Mouse (Mus musculus) monocyte, adult 2 months (primary cell): ENCODE results near the gene Exoc3l.
"Not testable (repeated sequence)": the region's sequence is repeated elsewhere in the genome, so short reads cannot be mapped to it uniquely, and the experiment has no call there.

Source experiments
- DNase-seq, 2 experiments: peaks; one replicate each; pipeline ENCODE4 v3.0.0; 2022; ENCODE audit warnings: low spot score in 2 of 2, low read depth in 1 of 2

Exoc3l gene

GRCm38 (mm10) chr8:105292471-105292870, 3.4 kb downstream of the Exoc3l start:
- DNase-seq: no peak

DNA sequence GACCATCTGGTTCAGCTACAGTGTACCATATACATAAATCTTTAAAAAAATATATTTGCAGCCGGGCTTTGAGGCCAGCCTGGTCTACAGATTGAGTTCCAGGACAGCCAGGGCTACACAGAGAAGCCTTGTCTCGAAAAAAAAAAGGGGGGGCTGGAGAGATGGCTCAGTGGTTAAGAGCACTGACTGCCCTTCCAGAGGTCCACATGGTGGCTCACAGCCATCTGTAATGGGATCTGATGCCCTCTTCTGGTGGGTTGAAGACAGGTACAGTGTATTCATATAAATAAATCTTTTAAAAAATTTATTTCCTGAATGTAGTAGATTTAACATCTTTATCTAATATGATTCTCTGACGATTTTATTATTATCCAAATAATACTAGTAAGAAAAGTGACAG, 4.1 kb downstream of the Exoc3l start:
- DNase-seq: not testable (repeated sequence)

DNA sequence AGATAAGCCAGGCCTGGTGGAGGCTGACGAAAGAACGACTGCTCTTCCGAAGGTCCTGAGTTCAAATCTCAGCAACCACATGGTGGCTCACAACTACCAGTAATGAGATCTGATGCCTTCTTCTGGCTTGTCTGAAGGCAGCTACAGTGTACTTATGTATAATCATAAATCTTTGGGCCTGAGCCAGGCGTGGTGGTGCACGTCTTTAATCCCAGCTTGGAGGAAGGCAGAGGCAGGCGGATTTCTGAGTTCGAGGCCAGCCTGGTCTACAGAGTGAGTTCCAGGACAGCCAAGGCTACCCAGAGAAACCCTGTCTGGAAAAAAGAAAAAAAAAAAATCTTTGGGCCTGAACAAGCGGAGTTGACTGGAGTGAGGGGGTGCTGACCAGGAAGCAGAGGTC, 4.5 kb downstream of the Exoc3l start:
- not testable (repeated sequence) for DNase-seq

GRCm38 (mm10) chr8:105290554-105291314, 5.2 kb downstream of the Exoc3l start:
- DNase-seq: peak; percentile 63 to 80

DNA sequence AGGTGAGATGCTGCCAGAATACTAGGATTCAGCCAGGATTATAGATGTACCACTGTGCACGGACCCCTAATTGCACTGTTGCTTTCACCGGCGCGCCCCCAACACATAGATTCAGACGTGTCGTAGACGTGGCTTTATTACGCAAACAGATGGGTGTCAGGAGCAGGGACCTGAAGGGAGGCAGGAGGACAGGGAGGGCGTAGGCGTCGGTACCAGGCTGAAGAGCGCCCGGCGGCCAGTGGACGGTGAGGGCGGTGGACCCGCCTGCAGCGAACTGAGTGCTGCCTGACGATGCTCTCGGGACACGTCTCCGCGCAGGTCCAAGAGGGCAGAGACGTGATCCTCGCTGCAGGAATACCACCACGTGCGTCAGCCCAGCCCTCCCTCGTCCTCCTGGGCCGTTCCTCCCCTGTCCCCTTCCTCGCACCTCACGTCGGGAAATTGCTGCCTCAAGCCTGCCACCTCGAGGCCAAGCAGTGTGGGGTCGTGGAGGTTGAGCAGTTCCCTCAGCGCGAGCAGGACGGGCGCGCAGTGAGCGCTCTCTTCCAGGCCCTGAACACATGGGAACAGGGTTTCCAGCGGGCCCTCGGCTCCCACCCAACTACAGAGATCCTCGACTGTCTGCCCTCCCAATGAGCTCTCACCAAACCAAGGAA, 6.0 kb downstream of the Exoc3l start, which contains the start of gene 4931428F04Rik:
Gene 4931428F04Rik (minus strand): TSS at position 60 of the 656 bp plus-strand sequence.
- no peak for DNase-seq

- DNase-seq: peak; percentile 87 to 92
Observed at GRCm38 (mm10) chr8:105288958-105289732, 6.8 kb downstream of the Exoc3l start.

- no peak for DNase-seq
Observed at GRCm38 (mm10) chr8:105288231-105288630, 7.7 kb downstream of the Exoc3l start.

- no peak for DNase-seq
Observed at GRCm38 (mm10) chr8:105286907-105287306, 9.0 kb downstream of the Exoc3l start.

DNA sequence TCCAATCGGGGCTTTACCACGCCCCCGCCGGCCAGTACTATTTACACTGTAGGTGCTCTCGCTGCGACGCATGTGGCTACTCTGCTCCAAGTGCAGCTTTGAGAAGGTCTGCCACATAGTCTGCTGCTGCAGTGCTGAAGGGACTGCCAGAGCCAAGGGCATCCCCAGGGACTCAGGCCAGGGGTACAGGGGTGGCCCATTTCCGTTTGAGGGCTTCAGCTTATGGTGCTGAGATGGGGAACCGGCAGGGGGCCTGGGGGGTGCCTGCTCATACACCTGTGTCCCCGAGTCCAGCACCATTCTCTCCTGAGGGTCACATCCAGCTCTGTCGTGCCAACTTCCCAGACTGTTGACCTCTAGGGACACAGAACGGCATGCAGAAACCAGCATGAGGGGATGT, 10.4 kb downstream of the Exoc3l start:
- no peak for DNase-seq

GRCm38 (mm10) chr8:105283074-105283473, 12.8 kb downstream of the Exoc3l start:
- no peak for DNase-seq

DNA sequence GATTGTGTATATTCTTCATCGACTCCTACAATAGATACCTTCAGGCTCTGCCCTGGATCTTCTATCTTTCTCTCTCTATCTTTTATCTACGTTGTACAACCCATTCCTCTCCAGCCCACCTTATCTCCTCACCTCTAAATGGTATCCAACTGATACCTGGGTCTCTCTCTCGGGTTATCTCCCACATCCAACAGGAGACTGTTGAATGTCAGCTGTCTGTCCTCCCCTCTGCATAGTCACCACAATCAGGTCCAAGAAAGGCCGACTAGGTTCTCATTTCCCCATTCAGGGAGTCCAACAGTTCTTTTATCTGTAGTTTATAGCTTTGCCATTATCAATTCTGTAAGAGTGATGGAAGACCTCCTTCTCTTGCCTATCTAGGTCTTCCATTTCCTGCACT, 13.7 kb downstream of the Exoc3l start:
- no peak for DNase-seq

DNA sequence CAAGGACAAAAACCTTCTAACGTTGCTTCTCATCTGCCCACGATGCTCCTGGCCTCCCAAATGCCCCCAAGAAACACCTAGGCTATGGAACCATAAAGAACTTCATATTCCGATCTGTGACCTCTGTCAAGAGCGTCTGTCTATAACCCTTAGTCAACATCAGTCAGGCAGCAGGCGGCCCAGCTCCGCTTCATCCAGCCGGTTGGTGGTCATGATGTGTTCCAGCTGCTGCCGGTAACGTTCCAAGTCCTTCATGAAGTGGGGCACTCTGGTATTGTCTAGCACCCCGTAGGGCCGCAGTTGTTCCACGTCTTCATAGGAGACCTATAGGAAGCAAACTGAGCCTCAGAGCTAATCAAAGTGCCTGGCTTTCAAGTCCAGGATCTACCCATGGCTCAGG, 14.1 kb downstream of the Exoc3l start:
- no peak for DNase-seq

- no peak for DNase-seq
Observed at GRCm38 (mm10) chr8:105280567-105280966, 15.3 kb downstream of the Exoc3l start.

DNA sequence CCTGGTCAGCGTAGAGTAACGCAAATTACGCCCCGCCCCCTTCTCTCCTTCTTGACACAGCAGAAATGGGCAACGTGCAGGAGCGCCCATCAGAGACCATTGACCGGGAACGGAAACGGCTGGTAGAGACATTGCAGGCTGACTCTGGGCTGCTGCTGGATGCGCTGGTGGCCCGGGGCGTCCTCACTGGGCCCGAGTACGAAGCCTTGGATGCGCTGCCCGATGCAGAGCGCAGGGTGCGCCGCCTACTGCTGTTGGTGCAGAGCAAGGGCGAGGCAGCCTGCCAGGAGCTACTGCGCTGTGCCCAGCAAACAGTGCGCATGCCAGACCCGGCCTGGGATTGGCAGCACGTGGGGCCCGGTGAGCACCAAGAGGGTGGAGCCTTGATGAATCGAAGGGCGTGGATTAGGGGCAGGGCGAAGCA, 17.0 kb downstream of the Exoc3l start:
- no peak for DNase-seq

GRCm38 (mm10) chr8:105276292-105277120, 19.4 kb downstream of the Exoc3l start:
- DNase-seq: no peak

DNA sequence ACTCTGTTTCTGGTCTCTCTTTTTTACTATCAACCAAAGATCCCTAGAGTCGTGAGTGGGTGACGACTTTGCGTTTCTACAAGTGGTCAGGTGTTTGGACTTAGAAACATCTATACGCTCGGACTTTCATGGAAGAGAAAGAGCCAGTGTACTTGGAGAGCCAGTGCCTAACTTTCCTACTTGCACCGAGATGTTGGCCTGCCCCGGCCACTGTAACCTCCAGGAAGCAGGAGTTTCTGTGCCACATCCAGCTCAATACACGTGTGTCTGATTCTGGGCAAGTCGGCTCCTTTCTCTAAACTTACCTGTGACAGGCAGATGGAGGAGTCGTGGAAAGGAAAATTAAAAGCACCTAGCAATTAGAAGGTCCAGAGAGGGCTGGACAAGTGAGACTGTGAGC, 20.1 kb downstream of the Exoc3l start, which contains the start of gene Nol3:
Gene Nol3 (plus strand): TSS at position 301 of the 400 bp plus-strand sequence.
- DNase-seq: no peak

GRCm38 (mm10) chr8:105275387-105275786, 20.5 kb downstream of the Exoc3l start:
- DNase-seq: no peak

GRCm38 (mm10) chr8:105270916-105271186, 25.1 kb downstream of the Exoc3l start:
- no peak for DNase-seq

GRCm38 (mm10) chr8:105270101-105270915, 25.6 kb downstream of the Exoc3l start:
- DNase-seq: no peak

DNA sequence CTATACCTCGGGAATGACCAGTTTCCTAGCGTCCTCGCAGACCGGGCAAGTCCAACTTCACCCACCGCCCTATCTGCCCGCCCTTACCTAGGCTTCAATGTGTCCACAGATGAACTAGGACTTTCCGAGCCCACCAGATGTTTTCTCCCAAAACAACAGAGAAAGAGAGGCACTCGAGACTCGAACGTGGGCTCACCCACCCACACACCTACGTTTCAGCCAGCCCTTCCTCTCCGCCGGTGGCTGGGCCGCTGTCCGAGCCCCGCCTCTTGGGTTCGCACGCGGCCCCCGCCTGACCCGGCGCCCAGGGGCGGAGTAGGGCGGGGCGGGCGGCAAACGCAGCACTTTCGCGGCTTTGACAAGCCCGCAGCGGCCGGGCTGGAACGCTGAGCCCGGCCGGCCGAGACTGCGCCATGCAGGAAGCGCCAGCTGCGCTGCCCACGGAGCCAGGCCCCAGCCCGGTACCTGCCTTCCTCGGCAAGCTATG, 26.4 kb downstream of the Exoc3l start, which contains the start of gene Hsf4:
Gene Hsf4 (plus strand): TSS at position 341 of the 487 bp plus-strand sequence.
- no peak for DNase-seq
